Mouse (Mus musculus) hindbrain, embryonic 16.5 days (tissue): ENCODE data around the gene Tnfrsf14. TPM values are rescaled to one million over a fixed set of nuclear protein-coding genes. Genes with fewer than 3 reads are reported as not detected.

Experiments used
- ATAC-seq: fragments of 200-750 bp; cut with Nextera tagmentation; 2 replicates; pipeline ENCODE4 v1.8.0; 2017; ENCODE audit warnings: moderate TSS enrichment, moderate library complexity
- H3K27ac ChIP-seq: fragments of 300-500 bp; sonication (generic); 2 replicates; pipeline ENCODE4 v1.5.1; 2014; ENCODE audit warnings: low read depth, mild to moderate bottlenecking, control low read depth, low read length, moderate library complexity
- H3K27me3 ChIP-seq: fragments of 300-500 bp; sonication (generic); replicated peaks from 2 replicates; pipeline ENCODE4 v1.6.1; 2014; ENCODE audit warnings: low read length; ENCODE audit not compliant: control insufficient read depth, insufficient read depth
- H3K36me3 ChIP-seq: fragments of 300-500 bp; sonication (generic); 2 replicates; pipeline ENCODE4 v1.6.1; 2014; ENCODE audit warnings: mild to moderate bottlenecking, low read length, moderate library complexity, mixed read lengths; ENCODE audit not compliant: control insufficient read depth, insufficient read depth
- H3K4me1 ChIP-seq: fragments of 300-500 bp; sonication (generic); 2 replicates; pipeline ENCODE4 v1.6.1; 2014; ENCODE audit warnings: low read depth, low read length; ENCODE audit not compliant: control insufficient read depth, insufficient read depth
- H3K4me2 ChIP-seq: fragments of 300-500 bp; sonication (generic); 2 replicates; pipeline ENCODE4 v1.6.1; 2014; ENCODE audit warnings: mild to moderate bottlenecking, low read length, control low read depth, moderate library complexity
- H3K4me3 ChIP-seq: fragments of 300-500 bp; sonication (generic); 2 replicates; pipeline ENCODE4 v1.5.1; 2014; ENCODE audit warnings: mild to moderate bottlenecking, low read length, control low read depth, moderate library complexity
- H3K9ac ChIP-seq: fragments of 300-500 bp; sonication (generic); 2 replicates; pipeline ENCODE4 v1.6.1; 2014; ENCODE audit warnings: low read depth, mild to moderate bottlenecking, control low read depth, low read length, moderate library complexity
- H3K9me3 ChIP-seq: fragments of 300-500 bp; sonication (generic); 2 replicates; pipeline ENCODE4 v1.6.1; 2014; ENCODE audit warnings: mild to moderate bottlenecking, low read length, moderate library complexity; ENCODE audit not compliant: control insufficient read depth
- WGBS: fragments of 180-500 bp; shearing (Covaris S2); extraction: QIAGEN DNeasy Blood & Tissue Kit; methylation state at CpG from one replicate; pipeline ENCODE4 v1.1.7; 2014; 5-methylcytosine and 5-hydroxymethylcytosine counted together
- polyA plus RNA-seq: library from polyadenylated mRNA; unstranded; fragments of >200 nt; fragmentation: Nextera tagmentation; extraction: Ambion mirVana; gene quantifications from 2 replicates; pipeline ENCODE4 v1.2.1, GENCODE M21; 2015

Gene Tnfrsf14
- polyA plus RNA-seq, 1 experiment from 2014 or later = 0.23 TPM

- 72% methylated on average over 5 of the region's 5 CpGs for WGBS
- no peak overlapping the region for H3K4me2 ChIP-seq
Observed at GRCm38 (mm10) chr4:154927899-154928337, 445 bp downstream of the Tnfrsf14 start.

GRCm38 (mm10) chr4:154926969-154927898 is 1.1 kb downstream of the Tnfrsf14 start:
- 74% methylated on average over 9 of the region's 9 CpGs for WGBS
- Histone ChIP-seq H3K4me2 (no peak overlapping the region), H3K4me1 (no peaks in the 10 kb centered on the region), H3K4me3 (no peak overlapping the region), H3K36me3 (no peaks in the 10 kb centered on the region), H3K27ac (no peak overlapping the region), H3K9me3 (no peaks in the 10 kb centered on the region; the same call in 1 of the 2 replicates), H3K9ac (no peak overlapping the region), H3K27me3 (no peaks in the 10 kb centered on the region)
- no peak for ATAC-seq

More at GRCm38 (mm10) chr4:154927899-154928337, 445 bp downstream of the Tnfrsf14 start:
- H3K36me3 ChIP-seq = no peaks in the 10 kb centered on the region
- H3K4me3 ChIP-seq = no peak overlapping the region
- no peak for ATAC-seq
- H3K4me1 ChIP-seq = no peaks in the 10 kb centered on the region
- H3K27ac ChIP-seq = no peak overlapping the region
- no peaks in the 10 kb centered on the region for H3K27me3 ChIP-seq
- no peaks in the 10 kb centered on the region for H3K9me3 ChIP-seq
- H3K9ac ChIP-seq = no peak overlapping the region

DNA sequence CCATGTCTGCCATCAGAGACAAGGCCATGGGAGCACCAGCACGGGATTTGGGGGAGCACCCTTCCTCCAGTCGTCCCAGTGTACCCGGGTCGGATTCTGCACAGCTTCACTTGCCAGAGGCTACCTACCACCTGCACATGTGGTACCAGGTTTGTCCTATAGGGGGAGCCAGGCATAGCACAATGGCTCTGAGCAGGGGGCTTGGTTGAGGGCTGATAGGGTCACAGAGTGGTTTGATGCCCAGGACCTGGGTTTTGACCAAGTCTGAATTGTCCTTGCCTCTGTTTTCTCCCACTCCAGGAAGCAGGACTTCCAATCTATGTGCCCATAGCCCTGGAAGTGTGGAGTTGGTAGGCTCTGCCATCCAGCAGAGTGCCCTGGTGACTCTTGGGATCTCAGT is 3.0 kb downstream of the Tnfrsf14 start:
- ATAC-seq = no peak
- H3K4me3 ChIP-seq = no peak overlapping the region
- no peaks in the 10 kb centered on the region for H3K36me3 ChIP-seq
- no peak overlapping the region for H3K27ac ChIP-seq
- no peaks in the 10 kb centered on the region for H3K27me3 ChIP-seq
- H3K4me2 ChIP-seq = no peak overlapping the region
- no peaks in the 10 kb centered on the region; the same call in 1 of the 2 replicates for H3K9me3 ChIP-seq
- no peaks in the 10 kb centered on the region for H3K4me1 ChIP-seq
- 60% methylated on average over 4 of the region's 4 CpGs for WGBS
- H3K9ac ChIP-seq = no peak overlapping the region

DNA sequence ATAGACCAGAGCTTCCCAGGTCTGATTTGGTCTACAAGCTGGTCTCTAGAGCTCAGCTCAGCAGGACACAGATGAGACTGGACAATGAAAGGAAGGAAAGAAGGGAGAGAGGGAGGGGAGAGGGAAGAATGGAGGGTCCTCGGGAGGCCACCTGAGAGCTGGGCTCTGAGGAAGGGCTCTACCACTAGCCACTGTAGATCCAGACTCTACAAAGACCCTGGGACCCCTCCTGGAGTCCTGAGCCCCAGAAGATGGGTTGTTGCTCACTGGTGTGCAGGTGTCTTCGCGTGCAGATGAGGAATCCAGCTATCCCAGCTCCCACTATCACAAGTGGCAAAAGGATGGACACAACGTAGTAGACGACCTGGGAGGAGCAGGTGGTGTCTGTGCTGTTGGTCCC is 5.4 kb downstream of the Tnfrsf14 start:
- WGBS = 78% methylated on average over 5 of the region's 5 CpGs

GRCm38 (mm10) chr4:154922291-154922690 is 6.1 kb downstream of the Tnfrsf14 start:
- no peak for ATAC-seq
- no peak overlapping the region for H3K4me3 ChIP-seq
- H3K27me3 ChIP-seq = no peaks in the 10 kb centered on the region
- H3K9ac ChIP-seq = no peak overlapping the region
- H3K36me3 ChIP-seq = no peaks in the 10 kb centered on the region
- no peaks in the 10 kb centered on the region for H3K4me1 ChIP-seq
- no peak overlapping the region for H3K27ac ChIP-seq
- H3K9me3 ChIP-seq = no peaks in the 10 kb centered on the region; the same call in 1 of the 2 replicates
- WGBS = 77% methylated on average over 4 of the region's 4 CpGs
- no peak overlapping the region for H3K4me2 ChIP-seq

More for the DNA sequence above, 5.4 kb downstream of the Tnfrsf14 start:
- H3K27me3 ChIP-seq = no peaks in the 10 kb centered on the region
- H3K4me3 ChIP-seq = no peak overlapping the region
- ATAC-seq = no peak
- H3K36me3 ChIP-seq = no peaks in the 10 kb centered on the region
- no peak overlapping the region for H3K27ac ChIP-seq
- no peak overlapping the region for H3K4me2 ChIP-seq
- H3K9ac ChIP-seq = no peak overlapping the region
- H3K4me1 ChIP-seq = no peaks in the 10 kb centered on the region
- no peaks in the 10 kb centered on the region; the same call in 1 of the 2 replicates for H3K9me3 ChIP-seq

GRCm38 (mm10) chr4:154916662-154917061 is 11.7 kb downstream of the Tnfrsf14 start:
- no peak overlapping the region for H3K4me2 ChIP-seq
- no peak overlapping the region for H3K4me3 ChIP-seq
- H3K9me3 ChIP-seq = no peaks in the 10 kb centered on the region
- H3K9ac ChIP-seq = no peak overlapping the region
- no peak overlapping the region for H3K27ac ChIP-seq
- H3K27me3 ChIP-seq = no peaks in the 10 kb centered on the region
- ATAC-seq = no peak
- H3K4me1 ChIP-seq = no peaks in the 10 kb centered on the region
- H3K36me3 ChIP-seq = no peaks in the 10 kb centered on the region
- 88% methylated on average over 4 of the region's 4 CpGs for WGBS

DNA sequence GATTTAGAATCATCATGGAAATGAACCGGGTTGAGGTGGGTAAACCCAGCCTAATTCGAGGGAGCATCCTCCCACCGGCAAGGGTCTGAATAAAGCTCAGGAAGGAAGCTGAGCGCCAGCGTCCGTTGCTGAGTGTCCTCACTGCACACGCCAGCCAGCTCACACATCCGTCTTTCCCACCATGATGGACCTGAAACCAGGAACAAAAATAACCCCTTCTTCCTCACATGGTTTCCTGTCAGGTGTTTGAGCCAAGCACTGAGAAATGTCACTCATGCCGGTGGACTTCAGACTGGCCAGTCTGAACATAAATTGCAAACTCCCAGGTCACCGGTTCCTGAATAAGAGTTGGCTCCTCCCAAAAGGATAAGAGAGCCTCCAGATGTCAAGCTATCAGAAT is 13.1 kb downstream of the Tnfrsf14 start:
- WGBS = 87% methylated on average over 10 of the region's 10 CpGs
- H3K4me3 ChIP-seq = no peak overlapping the region
- H3K27me3 ChIP-seq = no peaks in the 10 kb centered on the region
- H3K4me2 ChIP-seq = no peak overlapping the region
- no peak overlapping the region for H3K9ac ChIP-seq
- no peak for ATAC-seq
- H3K27ac ChIP-seq = no peak overlapping the region
- H3K9me3 ChIP-seq = no peaks in the 10 kb centered on the region
- H3K4me1 ChIP-seq = no peaks in the 10 kb centered on the region
- no peaks in the 10 kb centered on the region for H3K36me3 ChIP-seq

DNA sequence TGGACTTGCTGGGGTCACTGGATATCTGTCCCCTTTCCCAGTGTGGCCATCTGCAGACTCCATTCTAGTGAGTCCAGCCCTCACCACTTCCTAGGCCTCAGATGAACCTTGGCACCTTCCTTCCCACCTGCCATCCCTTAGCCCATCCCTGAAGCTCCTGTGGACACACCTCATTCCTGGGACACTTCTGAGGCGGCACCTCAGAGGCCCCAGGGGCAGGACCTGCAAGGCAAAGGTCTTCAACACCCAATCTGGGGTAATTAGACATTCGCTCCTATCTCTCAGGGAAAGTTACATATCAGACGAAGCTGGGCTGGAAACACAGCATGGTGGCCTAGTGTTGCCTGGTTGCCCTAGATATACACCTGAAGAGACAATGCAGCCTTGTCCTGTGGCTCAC is 13.7 kb downstream of the Tnfrsf14 start:
- Histone ChIP-seq H3K27me3 (no peaks in the 10 kb centered on the region), H3K9me3 (no peaks in the 10 kb centered on the region), H3K4me3 (no peak overlapping the region), H3K9ac (no peak overlapping the region), H3K4me2 (no peak overlapping the region), H3K36me3 (no peaks in the 10 kb centered on the region), H3K27ac (no peak overlapping the region), H3K4me1 (no peaks in the 10 kb centered on the region)
- no peak for ATAC-seq
- 75% methylated on average over 3 of the region's 3 CpGs for WGBS

DNA sequence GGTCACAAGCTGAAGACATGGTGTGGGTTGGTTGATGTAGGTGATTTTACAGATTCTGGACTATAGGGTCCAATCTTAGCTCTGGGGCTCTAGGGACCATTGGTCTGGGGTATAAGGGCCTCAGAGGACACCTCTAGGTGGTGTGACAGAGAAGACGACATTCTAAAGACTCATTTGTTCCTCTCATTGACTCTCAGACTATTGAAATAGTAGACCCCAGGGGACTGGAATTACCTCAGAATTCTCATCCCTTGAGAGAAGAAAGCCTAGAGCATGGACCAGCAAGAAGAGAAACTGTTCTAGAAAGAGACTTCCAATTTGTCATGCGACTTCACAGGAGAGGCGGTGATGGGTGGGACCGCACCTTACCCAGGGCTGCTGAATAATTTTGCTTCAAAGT is 14.1 kb downstream of the Tnfrsf14 start:
- Histone ChIP-seq H3K4me2 (no peak overlapping the region), H3K36me3 (no peaks in the 10 kb centered on the region), H3K27me3 (no peaks in the 10 kb centered on the region), H3K4me3 (no peak overlapping the region), H3K9me3 (no peaks in the 10 kb centered on the region), H3K27ac (no peak overlapping the region), H3K9ac (no peak overlapping the region), H3K4me1 (no peaks in the 10 kb centered on the region)
- WGBS = 92% methylated on average over 4 of the region's 4 CpGs
- ATAC-seq = no peak
